Mouse (Mus musculus): ENCODE results near the gene Ttc22. TPM values are rescaled to one million over a fixed set of nuclear protein-coding genes. Genes with fewer than 3 reads are reported as not detected.
A peak's percentile ranks its signal among the peaks of the same experiment; 100 is the strongest.

Ttc22 gene
- polyA plus RNA-seq, 1 experiment from 2014 or later, result not detected

GRCm38 (mm10) chr4:106613560-106613959 lies 8.7 kb upstream of the Ttc22 start:
- Histone ChIP-seq H3K9ac (replicated peaks) (peak overlapping the region; percentile 47; the same call in 1 of the 2 replicates), H3K9me3 (ENCODE audit: low read length) (no peaks in the 10 kb centered on the region), H3K27ac (ENCODE audit: low read depth) (peak overlapping the region; percentile 77), H3K27me3 (ENCODE audit: insufficient read depth, low read length) (peaks cover 15% of the 10 kb centered on the region; the same call in 1 of the 2 replicates), H3K4me1 (ENCODE audit: insufficient read depth) (peaks cover 17% of the 10 kb centered on the region), H3K4me2 (ENCODE audit: low read depth, low read length) (peak overlapping the region; percentile 53), H3K4me3 (ENCODE audit: low read depth, low read length) (no peak overlapping the region), H3K36me3 (replicated peaks; ENCODE audit: insufficient read depth, low read length) (no peaks in the 10 kb centered on the region)
- 41% methylated on average over 3 of the region's 3 CpGs for WGBS (ENCODE audit: insufficient replicate concordance)
- DNase-seq (peak; percentile 67), ATAC-seq (peak; percentile 83)
- TF ChIP-seq EP300 (IDR thresholded peaks at IDR 0.05; ENCODE audit: low read depth) (peak; percentile 96), CTCF (IDR thresholded peaks at IDR 0.05; ENCODE audit: low read depth) (no peak)

- Histone ChIP-seq H3K27ac (ENCODE audit: low read depth) (peak overlapping the region; percentile 77), H3K4me1 (ENCODE audit: insufficient read depth) (peaks cover 17% of the 10 kb centered on the region), H3K4me3 (ENCODE audit: low read depth, low read length) (no peak overlapping the region), H3K4me2 (ENCODE audit: low read depth, low read length) (peak overlapping the region; percentile 53), H3K9me3 (ENCODE audit: low read length) (no peaks in the 10 kb centered on the region), H3K27me3 (ENCODE audit: insufficient read depth, low read length) (peaks cover 15% of the 10 kb centered on the region; the same call in 1 of the 2 replicates), H3K36me3 (replicated peaks; ENCODE audit: insufficient read depth, low read length) (no peaks in the 10 kb centered on the region), H3K9ac (replicated peaks) (peak overlapping the region; percentile 47; the same call in 1 of the 2 replicates)
- 49% methylated on average over 7 of the region's 7 CpGs for WGBS (ENCODE audit: insufficient replicate concordance)
- peak; percentile 76 for DNase-seq
- TF ChIP-seq EP300 (IDR thresholded peaks at IDR 0.05; ENCODE audit: low read depth) (no peak), CTCF (IDR thresholded peaks at IDR 0.05; ENCODE audit: low read depth) (peak; percentile 97)
- peak; percentile 75 for ATAC-seq
These were observed 7.9 kb upstream of the Ttc22 start for GRCm38 (mm10) chr4:106614180-106614797.

- Histone ChIP-seq H3K4me2 (ENCODE audit: low read depth, low read length) (no peak overlapping the region), H3K9me3 (ENCODE audit: low read length) (no peaks in the 10 kb centered on the region), H3K27ac (ENCODE audit: low read depth) (no peak overlapping the region), H3K36me3 (replicated peaks; ENCODE audit: insufficient read depth, low read length) (no peaks in the 10 kb centered on the region), H3K4me3 (ENCODE audit: low read depth, low read length) (no peak overlapping the region), H3K9ac (replicated peaks) (no peak overlapping the region), H3K4me1 (ENCODE audit: insufficient read depth) (peaks cover 17% of the 10 kb centered on the region), H3K27me3 (ENCODE audit: insufficient read depth, low read length) (peaks cover 15% of the 10 kb centered on the region; the same call in 1 of the 2 replicates)
- TF ChIP-seq CTCF (IDR thresholded peaks at IDR 0.05; ENCODE audit: low read depth) (no peak), EP300 (IDR thresholded peaks at IDR 0.05; ENCODE audit: low read depth) (no peak)
- no peak for ATAC-seq
- 71% methylated on average over 9 of the region's 9 CpGs for WGBS (ENCODE audit: insufficient replicate concordance)
- no peak for DNase-seq
These were observed 7.4 kb upstream of the Ttc22 start for GRCm38 (mm10) chr4:106614881-106615280.

GRCm38 (mm10) chr4:106615637-106616036 lies 6.6 kb upstream of the Ttc22 start:
- Histone ChIP-seq H3K4me3 (ENCODE audit: low read depth, low read length) (no peak overlapping the region), H3K27me3 (ENCODE audit: insufficient read depth, low read length) (peaks cover 15% of the 10 kb centered on the region; the same call in 1 of the 2 replicates), H3K9ac (replicated peaks) (no peak overlapping the region)

GRCm38 (mm10) chr4:106617056-106617455 lies 5.2 kb upstream of the Ttc22 start, which contains the start of gene Lexm:
Gene Lexm, minus strand, starts transcription at chr4:106617241.
- ATAC-seq (no peak), DNase-seq (no peak)
- TF ChIP-seq EP300 (IDR thresholded peaks at IDR 0.05; ENCODE audit: low read depth), result no peak
- TF ChIP-seq CTCF (IDR thresholded peaks at IDR 0.05; ENCODE audit: low read depth), result no peak
- no peak within 1 kb of the TSS for H3K4me3 ChIP-seq (ENCODE audit: low read depth, low read length)
- H3K27ac ChIP-seq (ENCODE audit: low read depth), result no peak within 1 kb of the TSS
- H3K9ac ChIP-seq (replicated peaks), result no peak within 1 kb of the TSS
- H3K36me3 ChIP-seq (replicated peaks; ENCODE audit: insufficient read depth, low read length), result no peaks in the 10 kb centered on the region
- peak within 1 kb of the TSS; percentile 52 for H3K4me2 ChIP-seq (ENCODE audit: low read depth, low read length)
- 0% methylated on average over 17 of the region's 19 CpGs for WGBS (ENCODE audit: insufficient replicate concordance)
- peaks cover 23% of the 10 kb centered on the region for H3K27me3 ChIP-seq (ENCODE audit: insufficient read depth, low read length)
- H3K9me3 ChIP-seq (ENCODE audit: low read length), result no peaks in the 10 kb centered on the region
- H3K4me1 ChIP-seq (ENCODE audit: insufficient read depth), result peaks cover 17% of the 10 kb centered on the region

More at GRCm38 (mm10) chr4:106615637-106616036, 6.6 kb upstream of the Ttc22 start:
- WGBS (ENCODE audit: insufficient replicate concordance), result 80% methylated on average over 12 of the region's 12 CpGs
- Histone ChIP-seq H3K4me1 (ENCODE audit: insufficient read depth) (peaks cover 17% of the 10 kb centered on the region), H3K4me2 (ENCODE audit: low read depth, low read length) (no peak overlapping the region), H3K9me3 (ENCODE audit: low read length) (no peaks in the 10 kb centered on the region), H3K27ac (ENCODE audit: low read depth) (no peak overlapping the region), H3K36me3 (replicated peaks; ENCODE audit: insufficient read depth, low read length) (no peaks in the 10 kb centered on the region)
- no peak for ATAC-seq
- TF ChIP-seq EP300 (IDR thresholded peaks at IDR 0.05; ENCODE audit: low read depth) (no peak), CTCF (IDR thresholded peaks at IDR 0.05; ENCODE audit: low read depth) (no peak)
- no peak for DNase-seq

- H3K4me3 ChIP-seq (ENCODE audit: low read depth, low read length), result no peak overlapping the region
- no peak for ATAC-seq
- no peaks in the 10 kb centered on the region for H3K36me3 ChIP-seq (replicated peaks; ENCODE audit: insufficient read depth, low read length)
- H3K27me3 ChIP-seq (ENCODE audit: insufficient read depth, low read length), result peaks cover 41% of the 10 kb centered on the region
- no peak overlapping the region for H3K9ac ChIP-seq (replicated peaks)
- H3K27ac ChIP-seq (ENCODE audit: low read depth), result no peak overlapping the region
- 83% methylated on average over 4 of the region's 4 CpGs for WGBS (ENCODE audit: insufficient replicate concordance)
- no peaks in the 10 kb centered on the region for H3K9me3 ChIP-seq (ENCODE audit: low read length)
- no peak overlapping the region for H3K4me2 ChIP-seq (ENCODE audit: low read depth, low read length)
- TF ChIP-seq EP300 (IDR thresholded peaks at IDR 0.05; ENCODE audit: low read depth), result no peak
- no peak for TF ChIP-seq CTCF (IDR thresholded peaks at IDR 0.05; ENCODE audit: low read depth)
- H3K4me1 ChIP-seq (ENCODE audit: insufficient read depth), result peaks cover 7% of the 10 kb centered on the region
- no peak for DNase-seq
These were observed 3.3 kb upstream of the Ttc22 start for GRCm38 (mm10) chr4:106618898-106619297.

Data from liver, postnatal 0 days (tissue).